Comparison of ENCODE assay signal across 9 mouse cellular contexts in genomic region chr1:118772261-118772660, GRCm38 (mm10).
DNase-seq lines count a peak whose midpoint lies in the region; ATAC-seq lines count a peak whose summit lies in the region.
"Had no signal": no experiment of that assay in that cellular context is flagged by ENCODE, and none has a peak within 500 bp of the region (broad histone marks: within the 10 kb centered on the region; RNA-seq: fewer than 3 reads in every experiment).

No protein-coding gene starts in this region.

- H3K4me2 ChIP-seq in hindbrain, embryonic 14.5 days (replicated peaks) = no peak overlapping the region
- H3K4me2 ChIP-seq in hindbrain, embryonic 16.5 days (ENCODE audit: low read length) = no peak overlapping the region
- H3K4me2 ChIP-seq in embryonic facial prominence, embryonic 14.5 days (ENCODE audit: low read depth, low read length) = no peak overlapping the region

- no peaks in the 10 kb centered on the region for H3K36me3 ChIP-seq in hindbrain, embryonic 14.5 days (replicated peaks; ENCODE audit: control insufficient read depth, insufficient read depth)
- no peaks in the 10 kb centered on the region for H3K36me3 ChIP-seq in hindbrain, embryonic 16.5 days (ENCODE audit: control insufficient read depth, insufficient read depth, low read length)
- H3K36me3 ChIP-seq in embryonic facial prominence, embryonic 14.5 days (ENCODE audit: control insufficient read depth, insufficient read depth, low read length) = no peaks in the 10 kb centered on the region

- DNase-seq in hindbrain, embryonic 14.5 days (ENCODE audit: low spot score) = peak; percentile 54
- DNase-seq in adrenal gland, postnatal 36 days = peak; percentile 73 to 81
- DNase-seq in embryonic facial prominence, embryonic 14.5 days (ENCODE audit: low spot score) = peak; percentile 67
- DNase-seq in left cerebral cortex, postnatal 4 days = peak; percentile 86
- DNase-seq in ovary, adult 18-20 months (ENCODE audit: low spot score) = peak; percentile 21
- peak; percentile 50 for DNase-seq in thymus, postnatal 25 days

- no peak overlapping the region for H3K4me3 ChIP-seq in hindbrain, embryonic 14.5 days (replicated peaks; ENCODE audit: low read length)
- H3K4me3 ChIP-seq in hindbrain, embryonic 16.5 days (ENCODE audit: low read length) = no peak overlapping the region
- H3K4me3 ChIP-seq in embryonic facial prominence, embryonic 14.5 days (ENCODE audit: low read depth, low read length) = no peak overlapping the region

- H3K27me3 ChIP-seq in hindbrain, embryonic 14.5 days (ENCODE audit: control insufficient read depth, insufficient read depth, low read length) = no peaks in the 10 kb centered on the region; the same call in 1 of the 2 replicates
- no peaks in the 10 kb centered on the region for H3K27me3 ChIP-seq in hindbrain, embryonic 16.5 days (replicated peaks; ENCODE audit: control insufficient read depth, insufficient read depth, low read length)
- no peaks in the 10 kb centered on the region for H3K27me3 ChIP-seq in embryonic facial prominence, embryonic 14.5 days (replicated peaks; ENCODE audit: control insufficient read depth, insufficient read depth, low read length)

- peaks cover 15% of the 10 kb centered on the region for H3K4me1 ChIP-seq in hindbrain, embryonic 14.5 days (replicated peaks; ENCODE audit: control insufficient read depth, insufficient read depth, low read length)
- H3K4me1 ChIP-seq in hindbrain, embryonic 16.5 days (ENCODE audit: control insufficient read depth, insufficient read depth, low read depth, low read length) = peaks cover 9% of the 10 kb centered on the region
- H3K4me1 ChIP-seq in embryonic facial prominence, embryonic 14.5 days (ENCODE audit: control insufficient read depth, insufficient read depth, low read length) = no peaks in the 10 kb centered on the region

- no peak for ATAC-seq in hindbrain, embryonic 14.5 days (ENCODE audit: low FRiP score)
- ATAC-seq in hindbrain, embryonic 16.5 days = no peak
- peak; percentile 41; the same call in 1 of the 2 replicates for ATAC-seq in embryonic facial prominence, embryonic 14.5 days (ENCODE audit: low read depth)
- peak; percentile 86 to 90 for ATAC-seq in hematopoietic stem cell, adult 5-6 weeks (replicated peaks in 1 of 2; ENCODE audit: insufficient read depth in 1 of 2, low FRiP score in 2 of 2, low TSS enrichment in 1 of 2, low read depth in 1 of 2, poor library complexity in 2 of 2, severe bottlenecking in 2 of 2)

- H3K9ac ChIP-seq in hindbrain, embryonic 14.5 days = no peak overlapping the region
- H3K9ac ChIP-seq in hindbrain, embryonic 16.5 days (ENCODE audit: low read depth, low read length) = no peak overlapping the region
- H3K9ac ChIP-seq in embryonic facial prominence, embryonic 14.5 days (ENCODE audit: low read depth, low read length) = no peak overlapping the region

- WGBS in hindbrain, embryonic 14.5 days = 16% methylated on average over 9 of the region's 9 CpGs
- 14% methylated on average over 9 of the region's 9 CpGs for WGBS in hindbrain, embryonic 16.5 days
- 16% methylated on average over 9 of the region's 9 CpGs for whole genome bisulfite sequencing in embryonic facial prominence, embryonic 14.5 days

- intact Hi-C loops in left cerebral cortex, postnatal 4 days (cut with DNase I) = no loop called here

- no peak overlapping the region for H3K27ac ChIP-seq in hindbrain, embryonic 14.5 days
- no peak overlapping the region for H3K27ac ChIP-seq in hindbrain, embryonic 16.5 days (ENCODE audit: low read depth, low read length)
- H3K27ac ChIP-seq in embryonic facial prominence, embryonic 14.5 days (replicated peaks; ENCODE audit: low read depth, low read length) = no peak overlapping the region
- H3K27ac ChIP-seq: macrophage had no signal

- H3K9me3 ChIP-seq in hindbrain, embryonic 14.5 days (ENCODE audit: control insufficient read depth, low read length) = no peaks in the 10 kb centered on the region
- H3K9me3 ChIP-seq in hindbrain, embryonic 16.5 days (ENCODE audit: control insufficient read depth, low read length) = no peaks in the 10 kb centered on the region
- H3K9me3 ChIP-seq in embryonic facial prominence, embryonic 14.5 days (ENCODE audit: control insufficient read depth, low read length) = no peaks in the 10 kb centered on the region

Comparison
In these comparisons a context has a peak if more than half of its experiments do, and no peak if none do; other contexts are left out.
1. ATAC-seq: peak in embryonic facial prominence, embryonic 14.5 days (single experiment) and hematopoietic stem cell, adult 5-6 weeks (2 of 2); none in hindbrain, embryonic 14.5 days (single experiment) and hindbrain, embryonic 16.5 days (single experiment).
2. DNase-seq: peak in every context shown above with its lines; median percentile 86 in left cerebral cortex, postnatal 4 days; 77 in adrenal gland, postnatal 36 days; 67 in embryonic facial prominence, embryonic 14.5 days; 54 in hindbrain, embryonic 14.5 days; 50 in thymus, postnatal 25 days; 21 in ovary, adult 18-20 months.